Mouse (Mus musculus): ENCODE data around the gene Ascc1.

Gene Ascc1

DNA sequence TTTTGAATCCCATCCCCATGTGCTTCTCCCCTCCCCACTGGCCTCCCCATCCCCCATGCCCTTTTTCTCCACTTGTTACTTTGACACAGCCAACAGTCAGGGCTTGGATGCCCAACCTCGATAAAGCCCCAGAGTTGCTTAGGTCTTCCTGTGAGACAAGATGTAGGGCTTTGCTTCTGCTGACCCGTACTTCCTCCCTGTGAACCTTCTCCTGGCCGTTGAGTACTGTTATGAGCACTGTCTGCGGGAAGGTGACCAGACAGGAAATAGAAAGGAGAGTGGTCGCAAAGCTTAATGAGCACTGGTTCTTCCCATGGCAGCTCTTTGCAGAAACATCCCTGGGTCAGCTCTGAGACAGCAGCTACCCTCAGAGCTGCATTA, 78.0 kb downstream of the Ascc1 start:
- peak in 1 of 2 experiments; percentile 26 for DNase-seq

GRCm38 (mm10) chr10:60080982-60081825, 78.6 kb downstream of the Ascc1 start:
- DNase-seq: peak; percentile 57

DNA sequence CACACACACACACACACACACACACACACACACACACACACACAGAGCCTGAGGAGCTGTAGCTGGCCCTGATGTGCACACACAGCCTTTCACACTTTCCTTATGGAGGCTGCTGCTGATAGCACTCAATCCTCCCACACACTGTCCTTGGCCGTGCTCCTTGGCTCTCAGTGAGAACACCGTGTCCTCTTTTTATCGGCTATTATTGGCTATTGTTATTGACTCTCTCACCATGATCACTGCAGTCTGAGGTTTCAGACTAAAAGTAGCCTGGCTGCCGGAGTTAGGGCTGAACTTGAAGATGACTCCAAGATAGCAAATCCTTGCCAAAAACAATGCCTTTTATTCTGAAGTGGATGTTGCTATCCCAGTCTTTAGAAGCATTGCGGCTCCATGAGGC, 79.3 kb downstream of the Ascc1 start:
- peak; percentile 2 to 7 for DNase-seq

DNA sequence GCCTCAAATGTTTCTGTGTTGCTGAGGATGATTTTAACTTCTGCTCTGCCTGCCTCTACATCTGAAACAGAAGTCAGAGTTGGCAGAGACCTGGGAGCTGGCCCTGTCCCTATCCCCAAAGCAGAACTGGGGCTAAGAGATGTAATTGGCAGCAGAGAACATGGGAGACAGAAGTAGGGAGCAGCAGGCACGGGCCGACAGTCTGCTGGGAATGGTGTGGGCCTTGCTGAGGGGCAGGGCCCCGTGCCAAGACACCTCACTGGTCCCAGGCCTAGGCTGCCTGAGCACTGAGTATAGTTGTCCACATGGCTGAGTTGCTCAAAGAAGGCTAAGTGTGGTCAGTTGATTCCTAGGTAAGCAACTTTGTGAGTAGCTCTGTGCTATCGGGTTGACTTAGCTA, 81.5 kb downstream of the Ascc1 start:
- no peak for DNase-seq

GRCm38 (mm10) chr10:60092311-60092710, 89.7 kb downstream of the Ascc1 start:
- DNase-seq: no peak

DNA sequence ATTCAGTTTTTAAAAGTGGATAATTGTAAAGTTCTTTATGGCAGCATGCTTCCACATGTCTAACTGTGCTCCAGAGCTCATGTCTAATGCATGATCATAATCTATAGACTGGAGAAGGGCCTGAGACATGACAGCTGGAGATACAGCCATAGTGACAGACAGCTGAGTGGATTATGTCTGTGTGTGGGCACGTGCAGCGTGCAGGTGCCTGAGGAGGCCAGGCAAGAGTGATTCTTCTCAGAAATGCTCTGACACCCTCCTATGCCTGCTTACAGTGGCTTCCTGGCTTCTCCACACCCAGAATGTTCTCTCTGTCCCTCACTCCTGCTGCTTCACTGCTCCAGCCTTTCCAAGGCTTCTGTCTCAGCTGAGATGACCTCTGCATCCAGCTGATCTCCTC, 91.1 kb downstream of the Ascc1 start:
- DNase-seq: no peak

- no peak for DNase-seq
Measured at GRCm38 (mm10) chr10:60095558-60095957, 93.0 kb downstream of the Ascc1 start.

- DNase-seq: no peak
Measured at GRCm38 (mm10) chr10:60096302-60096701, 93.7 kb downstream of the Ascc1 start.

DNA sequence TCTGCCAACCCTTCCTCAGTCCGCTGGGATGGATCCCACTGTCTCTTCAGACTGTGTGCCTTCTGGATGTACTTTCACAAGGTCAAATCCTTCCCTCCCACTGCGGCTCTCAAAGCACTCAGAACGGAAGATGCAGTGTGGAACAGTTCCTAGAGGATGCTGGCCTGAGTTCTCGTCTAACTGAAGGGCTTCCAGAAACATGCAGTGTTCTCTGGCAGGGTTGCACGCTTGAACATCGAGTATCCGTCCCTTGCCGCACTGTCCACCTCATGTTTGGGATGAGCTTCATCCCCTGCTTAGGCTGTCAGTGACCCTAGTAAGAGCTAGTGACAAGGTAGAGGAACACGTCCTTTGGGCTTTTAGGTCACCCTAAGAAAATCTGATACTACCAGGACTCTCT, 94.5 kb downstream of the Ascc1 start:
- DNase-seq: no peak

GRCm38 (mm10) chr10:60097774-60098173, 95.2 kb downstream of the Ascc1 start:
- DNase-seq: no peak

DNA sequence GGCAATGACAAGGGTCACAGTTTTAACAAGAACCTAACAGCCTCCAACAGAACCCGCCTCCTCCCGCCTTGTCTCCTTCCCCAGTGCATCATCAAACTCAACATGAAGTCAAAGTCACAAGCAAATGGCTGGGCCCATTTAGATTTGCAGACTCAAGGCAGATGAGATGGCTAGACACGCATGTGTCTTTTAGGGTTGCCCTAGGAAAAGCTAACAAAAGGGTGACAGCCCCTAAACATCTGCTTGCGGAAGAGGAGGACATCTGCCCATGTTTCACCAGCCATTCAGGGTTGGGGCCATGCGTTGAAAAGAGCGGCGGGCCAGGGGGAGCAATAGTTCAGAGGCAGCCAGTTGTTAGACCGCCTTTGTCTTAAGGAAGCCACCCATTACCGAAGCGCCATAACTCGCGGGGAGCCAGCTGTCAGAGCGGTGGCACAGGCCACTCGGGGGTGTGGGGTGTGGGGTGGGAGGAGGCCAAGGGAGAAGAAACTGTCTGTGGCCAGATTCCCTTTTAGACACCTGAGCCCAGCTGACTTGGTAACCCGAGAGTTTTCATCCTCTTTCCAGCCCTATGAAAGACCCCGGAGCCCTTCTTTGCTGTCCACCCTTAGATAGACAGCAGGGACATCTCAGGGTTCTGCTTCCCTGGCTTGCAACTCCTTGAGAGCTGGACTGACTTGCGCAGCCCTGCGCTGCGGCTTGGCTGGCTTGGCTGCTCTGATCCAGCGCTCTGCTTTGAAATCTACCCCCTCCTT, 103.0 kb downstream of the Ascc1 start:
- no peak for DNase-seq

DNA sequence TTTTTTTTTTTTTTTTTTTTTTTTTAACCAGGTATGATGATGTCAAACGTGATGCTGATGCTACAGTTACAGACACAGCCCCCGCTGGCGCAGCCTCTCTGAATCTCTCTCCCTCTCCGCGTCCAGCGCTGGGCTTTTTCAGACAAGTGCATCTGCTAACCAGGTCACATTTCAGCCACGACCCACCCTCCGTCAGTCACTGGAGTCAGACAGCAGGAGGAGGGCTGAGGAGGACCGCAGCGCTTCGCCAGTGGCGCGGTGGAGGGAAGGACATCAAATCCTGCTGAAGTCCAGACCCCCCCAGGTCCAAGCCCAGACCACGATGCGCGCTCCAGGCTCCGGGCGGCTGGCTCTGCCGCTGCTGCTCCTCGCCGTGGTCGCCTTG, 103.5 kb downstream of the Ascc1 start, which contains the start of gene Spock2:
Spock2 (plus strand) TSS at position 74 of the 385 bp plus-strand sequence.
- peak; percentile 34 to 37 for DNase-seq

GRCm38 (mm10) chr10:60106531-60107186, 104.1 kb downstream of the Ascc1 start:
- peak; percentile 46 to 48 for DNase-seq

DNA sequence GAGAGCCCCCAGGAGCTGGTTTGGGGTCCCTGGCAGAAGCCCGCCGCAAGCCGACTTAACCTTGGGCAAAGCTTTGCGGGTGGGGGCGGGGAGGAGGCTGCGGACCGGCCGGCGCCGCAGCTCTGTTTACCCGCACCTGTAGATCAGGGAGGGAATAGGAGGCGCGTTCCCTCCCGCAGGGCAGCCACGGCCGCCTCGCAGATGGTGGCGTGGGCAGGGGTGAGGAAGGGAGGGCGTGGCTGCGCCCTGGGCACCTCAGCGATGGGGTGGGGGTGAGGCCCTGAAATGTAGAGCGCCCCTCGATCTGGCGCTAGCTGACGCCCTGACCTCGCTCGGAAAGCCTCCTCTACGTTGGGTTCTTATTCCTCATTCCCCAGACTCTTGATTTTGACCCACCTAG, 104.8 kb downstream of the Ascc1 start:
- DNase-seq: peak; percentile 28 to 33

GRCm38 (mm10) chr10:60108321-60109111, 105.9 kb downstream of the Ascc1 start:
- DNase-seq: no peak

- DNase-seq: no peak
Measured at GRCm38 (mm10) chr10:60109336-60109735, 106.7 kb downstream of the Ascc1 start.

DNA sequence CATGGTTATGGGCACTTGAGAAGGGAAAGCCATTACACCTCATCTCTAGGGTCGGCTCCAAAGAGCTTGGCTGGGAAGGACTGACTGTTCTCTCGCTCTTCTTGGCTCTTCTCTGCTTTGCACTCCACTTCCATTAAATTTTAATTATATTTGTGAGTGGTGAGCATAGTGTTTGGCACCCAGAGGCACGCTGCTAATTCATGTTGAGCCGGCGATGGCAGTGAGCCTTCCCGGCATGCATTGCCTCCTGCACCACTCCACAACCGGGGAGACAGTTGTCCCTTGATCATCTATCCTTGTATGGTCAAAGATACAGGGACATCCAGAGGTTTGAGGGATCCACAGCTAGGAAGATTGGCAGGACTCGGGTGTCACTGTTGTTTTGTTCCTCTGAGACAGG, 107.4 kb downstream of the Ascc1 start:
- DNase-seq: no peak

DNA sequence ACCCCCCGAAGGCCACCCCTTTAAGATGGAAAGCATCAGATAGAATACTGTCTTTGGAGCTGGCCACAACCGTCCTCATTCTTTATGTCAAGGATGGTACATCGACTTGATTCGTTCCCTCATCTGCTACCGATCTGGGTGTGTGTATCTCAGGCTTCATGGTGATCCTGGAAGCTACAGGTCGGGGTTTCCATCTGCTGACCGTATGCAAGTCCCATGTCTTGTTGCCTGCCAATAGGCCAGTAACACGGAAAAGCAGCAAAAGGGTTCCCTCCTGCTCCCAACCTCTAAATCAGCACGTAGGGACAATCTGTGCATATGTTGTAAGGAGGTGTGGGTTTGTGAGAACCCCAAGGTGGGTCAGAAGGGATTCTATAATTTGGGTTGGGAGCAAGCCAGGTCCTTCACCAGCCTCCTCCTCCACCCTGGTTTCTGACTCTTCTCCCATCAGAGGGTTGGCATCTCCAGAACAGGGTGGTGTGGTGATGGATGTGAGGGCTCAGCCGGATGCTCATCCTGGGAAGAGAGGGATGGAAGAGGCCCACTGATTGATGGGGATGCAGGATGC, 108.4 kb downstream of the Ascc1 start:
- DNase-seq: no peak

DNA sequence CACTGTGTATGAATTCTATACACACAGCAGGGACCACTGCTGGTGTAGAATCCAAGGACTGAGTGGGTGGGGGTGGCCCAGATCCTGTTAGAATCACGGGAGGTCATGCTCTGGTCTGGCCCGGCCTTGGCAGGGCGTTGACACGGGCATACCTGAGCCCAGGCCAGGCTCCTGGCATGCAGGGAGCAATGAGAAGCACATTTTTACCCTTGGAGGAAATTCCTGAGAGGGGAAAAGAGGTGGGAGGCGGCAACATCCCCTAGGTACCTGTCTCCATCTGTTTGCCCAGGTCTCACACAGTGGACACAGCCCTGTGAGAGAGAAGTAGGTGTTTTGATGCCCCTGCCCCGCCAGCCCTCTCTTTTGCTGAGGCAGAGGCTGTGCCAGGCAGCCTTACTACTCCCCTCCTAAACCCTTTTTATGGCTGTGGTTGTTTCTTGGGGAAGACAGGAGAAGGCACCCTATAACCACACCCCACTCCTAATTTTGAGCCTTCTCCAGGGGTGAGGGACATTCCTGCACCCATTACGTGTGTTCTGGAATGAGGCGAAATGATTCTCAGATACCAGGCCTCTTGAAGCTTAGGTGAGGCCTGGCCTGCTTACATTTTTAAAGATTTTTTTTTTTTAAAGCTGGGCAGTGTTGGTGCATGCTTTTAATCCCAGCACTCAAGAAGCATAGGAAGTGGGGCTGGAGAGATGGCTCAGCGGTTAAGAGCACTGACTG, 111.5 kb downstream of the Ascc1 start:
- no peak for DNase-seq

DNA sequence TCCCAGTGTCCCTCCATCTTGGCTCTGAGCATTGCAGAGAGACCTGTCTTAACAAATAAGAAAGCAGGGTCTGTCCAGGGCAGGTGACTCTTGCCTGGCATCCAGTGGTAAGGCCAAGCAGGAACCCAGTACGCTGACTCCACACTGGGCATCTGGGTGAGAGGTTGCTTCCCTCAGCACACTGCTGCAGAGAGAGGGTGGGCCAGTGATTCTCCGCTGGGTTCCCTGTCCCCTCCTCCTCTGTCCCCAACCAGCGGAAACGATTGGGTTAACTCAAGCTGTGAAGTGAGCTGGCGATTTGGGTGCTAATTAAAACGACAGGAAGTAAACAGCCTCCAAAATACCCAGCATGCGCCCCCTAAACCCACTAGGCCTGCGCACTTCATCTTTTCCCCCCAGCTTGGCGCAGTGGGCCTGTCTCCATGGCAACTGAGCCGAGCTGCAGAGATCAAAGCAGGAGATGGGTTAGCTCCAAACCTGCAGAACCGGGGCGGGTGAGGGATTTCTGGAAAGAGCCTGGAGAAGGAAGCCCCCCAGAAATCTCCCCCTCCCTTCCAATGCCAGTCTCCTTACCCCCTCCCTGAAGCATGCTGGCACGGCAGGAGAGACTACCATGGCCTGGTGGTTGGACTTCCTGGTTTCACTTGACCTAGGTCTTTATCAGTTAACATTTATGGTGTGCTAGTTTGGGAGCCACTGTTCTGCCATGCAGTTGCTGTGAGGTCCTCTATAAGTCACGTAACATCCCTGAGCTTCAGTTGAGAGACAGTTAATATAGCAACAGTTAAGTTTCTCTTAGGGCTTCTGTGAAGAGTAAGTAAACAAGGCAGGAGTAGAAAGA, 113.0 kb downstream of the Ascc1 start:
- DNase-seq: peak; percentile 55 to 64

- no peak for DNase-seq
Measured at GRCm38 (mm10) chr10:60116997-60117396, 114.4 kb downstream of the Ascc1 start.
